Mouse (Mus musculus) ES-Bruce4 (cell line): ENCODE measurements at regions not wholly inside any gene's neighbourhood (a gene's known extent, or its start where the extent isn't known, plus 50 kb on each side); places are given as distances from the start of the nearest gene placed in this dataset.
"Not testable (repeated sequence)": the region's sequence is repeated elsewhere in the genome, so short reads cannot be mapped to it uniquely, and the experiment has no call there.

Experiments
- CTCF ChIP-seq: IDR thresholded peaks from one replicate; pipeline ENCODE4 v1.8.1; 2011; ENCODE audit warnings: low read depth, low read length
- EP300 ChIP-seq: IDR thresholded peaks from 2 replicates; pipeline ENCODE4 v1.6.1; 2011; ENCODE audit warnings: low read depth, low read length; ENCODE audit not compliant: insufficient read depth
- POLR2A ChIP-seq: IDR thresholded peaks from one replicate; pipeline ENCODE4 v1.8.1; 2011; ENCODE audit warnings: low read length; ENCODE audit not compliant: insufficient read depth

- TF ChIP-seq CTCF, POLR2A, EP300: not testable (repeated sequence)
Observed at GRCm38 (mm10) chr17:3026859-3027258, 87.9 kb upstream of the Scaf8 start.
